Mouse (Mus musculus): Measurements from ENCODE around the gene Kndc1.

DNA sequence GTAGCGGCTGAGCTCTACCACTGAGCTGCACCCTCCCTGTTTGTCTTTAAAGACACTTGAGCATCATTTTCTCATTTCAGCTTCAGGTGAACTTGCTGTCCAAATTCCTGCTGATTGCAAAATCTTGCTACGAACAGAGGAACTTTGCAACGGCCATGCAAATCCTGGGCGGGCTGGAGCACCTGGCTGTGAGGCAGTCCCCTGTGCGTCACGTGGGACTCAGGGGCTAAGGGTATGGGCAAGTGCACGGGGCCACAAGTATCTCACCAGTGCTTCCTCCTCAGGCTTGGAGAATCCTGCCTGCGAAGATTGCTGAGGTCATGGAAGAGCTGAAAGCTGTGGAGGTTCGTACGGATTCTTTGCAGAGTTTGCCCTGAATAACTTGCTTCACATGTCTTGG, 42.2 kb downstream of the Kndc1 start:
- TF ChIP-seq CTCF (IDR thresholded peaks at IDR 0.05; ENCODE audit: insufficient read depth, low read depth, low read length) (no peak), POLR2A (IDR thresholded peaks at IDR 0.05; ENCODE audit: insufficient read depth, low read depth, low read length) (no peak)

Measured in olfactory bulb, adult 2 months (tissue).